Mouse (Mus musculus): ENCODE data around the gene Mipep.

Mipep gene

DNA sequence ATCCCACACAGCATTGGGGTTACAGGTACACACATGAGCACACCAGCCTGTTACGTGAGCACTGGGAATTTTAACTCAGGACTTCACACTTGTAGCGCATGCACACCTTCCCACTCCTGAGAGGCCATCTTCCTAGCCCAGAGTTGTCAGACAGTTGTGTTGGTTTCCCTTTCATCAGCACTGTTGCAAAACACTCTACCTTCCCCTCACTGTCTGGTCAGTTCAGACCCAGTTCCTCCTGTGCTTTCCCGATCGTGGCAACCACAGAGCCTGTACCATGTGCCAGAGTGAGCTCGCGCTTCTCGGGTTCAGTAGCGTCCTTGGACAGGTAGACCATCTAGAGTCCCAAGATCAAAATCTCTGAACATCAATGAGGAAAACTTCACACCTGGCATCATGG is 27.1 kb upstream of the Mipep start:
- DNase-seq (ENCODE audit: inconsistent ontology term), result no peak

- DNase-seq (ENCODE audit: inconsistent ontology term), result no peak
Observed at GRCm38 (mm10) chr14:60757722-60758121, 26.7 kb upstream of the Mipep start.

GRCm38 (mm10) chr14:60759097-60759496 is 25.3 kb upstream of the Mipep start:
- DNase-seq (ENCODE audit: inconsistent ontology term), result no peak

DNA sequence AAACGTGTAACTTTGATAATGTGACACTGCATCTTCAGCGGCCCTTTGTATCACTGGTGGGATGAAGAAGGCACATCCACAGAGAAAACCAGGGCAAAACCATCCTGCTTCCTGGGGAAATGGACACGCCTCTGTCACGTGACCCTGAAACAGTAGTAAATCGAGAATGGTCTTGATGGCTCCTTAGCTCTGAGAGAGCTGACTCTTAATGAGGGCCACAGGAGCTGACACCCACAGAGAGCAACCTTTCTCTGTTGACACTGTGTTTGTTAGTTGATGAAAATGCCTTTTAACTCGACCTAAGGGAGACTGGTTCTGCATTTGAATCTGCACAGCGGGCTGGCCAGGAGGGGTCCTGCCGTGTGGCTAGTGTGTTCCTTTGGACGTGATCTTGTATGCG is 22.6 kb upstream of the Mipep start:
- DNase-seq (ENCODE audit: inconsistent ontology term), result no peak

GRCm38 (mm10) chr14:60762754-60763153 is 21.6 kb upstream of the Mipep start:
- no peak for DNase-seq (ENCODE audit: inconsistent ontology term)

- DNase-seq (ENCODE audit: inconsistent ontology term), result no peak
Observed at GRCm38 (mm10) chr14:60763746-60764145, 20.6 kb upstream of the Mipep start.

DNA sequence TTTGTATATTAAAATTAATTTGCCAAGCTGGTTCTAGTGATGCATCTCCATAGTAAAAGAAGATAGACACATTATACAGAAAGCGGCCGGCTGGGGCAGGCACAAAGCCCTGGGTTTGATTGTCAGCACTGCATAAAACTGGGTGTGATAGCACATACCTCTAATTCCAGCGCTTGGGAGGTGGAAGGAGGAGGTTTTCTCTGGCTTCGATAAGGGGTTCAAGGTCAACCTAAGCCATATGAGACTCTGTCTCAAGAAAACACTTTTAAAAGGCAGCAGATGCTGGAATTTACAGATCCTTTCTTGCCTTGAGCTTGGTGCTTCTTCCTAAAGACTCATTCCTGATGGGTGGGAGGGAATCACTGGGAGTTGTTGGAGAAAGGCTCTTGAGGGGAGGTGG is 19.8 kb upstream of the Mipep start:
- DNase-seq (ENCODE audit: inconsistent ontology term), result no peak

DNA sequence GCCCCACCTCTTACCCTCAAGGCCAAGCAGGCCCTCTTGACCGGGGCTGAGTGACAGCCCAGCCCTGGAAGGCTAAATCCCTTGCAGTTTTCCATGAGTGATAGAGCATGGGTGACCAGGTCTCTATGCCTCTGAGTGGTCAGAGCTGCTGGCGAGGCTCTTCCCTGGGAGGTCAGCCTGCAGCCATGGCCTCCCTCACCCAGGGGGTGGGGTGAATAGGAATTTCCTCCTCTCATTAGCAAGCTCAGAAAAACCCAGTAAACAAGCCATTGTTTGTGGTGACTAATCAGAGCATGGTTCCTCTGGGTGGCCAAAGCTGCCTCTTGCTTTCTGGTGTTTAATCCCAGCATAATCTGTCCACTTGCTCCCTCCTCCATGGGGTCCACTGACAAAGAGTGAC is 19.3 kb upstream of the Mipep start:
- DNase-seq (ENCODE audit: inconsistent ontology term), result peak; percentile 91

DNA sequence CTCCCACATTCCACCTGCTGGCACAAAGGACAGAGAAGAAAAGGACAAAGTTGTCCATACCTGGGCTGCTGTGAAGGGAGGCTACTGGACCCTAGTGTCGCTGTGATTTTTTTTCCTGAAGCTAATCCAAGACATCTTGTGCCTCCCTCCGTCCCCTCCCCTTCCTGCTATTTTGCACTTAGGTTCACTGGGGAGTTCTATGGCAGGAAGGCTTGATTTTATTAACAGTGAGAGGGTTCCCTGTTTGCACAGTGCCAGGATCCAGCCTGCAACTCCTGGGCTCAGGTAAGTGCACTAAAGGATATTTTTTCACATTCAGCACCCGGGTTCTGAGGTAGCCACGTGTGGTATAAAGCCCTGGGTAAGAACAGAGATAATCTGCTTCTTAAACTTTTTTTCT is 16.5 kb upstream of the Mipep start, which contains the start of gene C1qtnf9:
C1qtnf9 (plus strand) TSS at position 251 of the 400 bp plus-strand sequence.
- no peak for DNase-seq (ENCODE audit: inconsistent ontology term)

GRCm38 (mm10) chr14:60769340-60769739 is 15.0 kb upstream of the Mipep start:
- DNase-seq (ENCODE audit: inconsistent ontology term), result no peak

- DNase-seq (ENCODE audit: inconsistent ontology term), result no peak
Observed at GRCm38 (mm10) chr14:60770594-60770993, 13.8 kb upstream of the Mipep start.

GRCm38 (mm10) chr14:60771057-60771456 is 13.3 kb upstream of the Mipep start:
- peak; percentile 73 for DNase-seq (ENCODE audit: inconsistent ontology term)

DNA sequence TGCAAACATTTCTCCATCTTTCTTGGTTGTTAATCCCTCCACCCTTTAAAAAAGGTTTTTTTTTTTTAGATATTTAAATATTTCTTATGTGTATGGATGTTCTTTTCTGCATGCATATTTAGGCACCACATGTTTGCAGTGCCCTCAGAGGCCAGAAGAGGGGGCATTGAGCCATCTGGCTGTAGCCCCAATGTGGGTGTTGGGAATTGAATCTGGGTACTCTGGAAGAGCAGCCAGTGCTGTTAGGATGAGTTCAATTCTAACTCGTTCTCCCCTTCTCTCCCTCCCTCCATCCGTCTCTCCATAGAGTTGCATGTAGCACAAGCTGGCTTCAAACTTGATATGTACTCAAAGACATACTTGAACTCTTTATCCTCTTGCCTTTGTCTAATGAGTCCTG is 10.9 kb upstream of the Mipep start:
- DNase-seq (ENCODE audit: inconsistent ontology term), result no peak

- DNase-seq (ENCODE audit: inconsistent ontology term), result no peak
Observed at GRCm38 (mm10) chr14:60776521-60776920, 7.9 kb upstream of the Mipep start.

- no peak for DNase-seq (ENCODE audit: inconsistent ontology term)
Observed at GRCm38 (mm10) chr14:60777485-60777919, 6.9 kb upstream of the Mipep start.

- DNase-seq (ENCODE audit: inconsistent ontology term), result no peak
Observed at GRCm38 (mm10) chr14:60779198-60779597, 5.2 kb upstream of the Mipep start.

- DNase-seq (ENCODE audit: inconsistent ontology term), result no peak
Observed at GRCm38 (mm10) chr14:60782121-60782656, 2.2 kb upstream of the Mipep start.

- no peak for DNase-seq (ENCODE audit: inconsistent ontology term)
Observed at GRCm38 (mm10) chr14:60783196-60783595, 1.2 kb upstream of the Mipep start.

GRCm38 (mm10) chr14:60790103-60790502 is 5.7 kb downstream of the Mipep start:
- no peak for DNase-seq (ENCODE audit: inconsistent ontology term)

- DNase-seq (ENCODE audit: inconsistent ontology term), result no peak
Observed at GRCm38 (mm10) chr14:60796600-60797322, 12.4 kb downstream of the Mipep start.

- no peak for DNase-seq (ENCODE audit: inconsistent ontology term)
Observed at GRCm38 (mm10) chr14:60797596-60797995, 13.2 kb downstream of the Mipep start.

DNA sequence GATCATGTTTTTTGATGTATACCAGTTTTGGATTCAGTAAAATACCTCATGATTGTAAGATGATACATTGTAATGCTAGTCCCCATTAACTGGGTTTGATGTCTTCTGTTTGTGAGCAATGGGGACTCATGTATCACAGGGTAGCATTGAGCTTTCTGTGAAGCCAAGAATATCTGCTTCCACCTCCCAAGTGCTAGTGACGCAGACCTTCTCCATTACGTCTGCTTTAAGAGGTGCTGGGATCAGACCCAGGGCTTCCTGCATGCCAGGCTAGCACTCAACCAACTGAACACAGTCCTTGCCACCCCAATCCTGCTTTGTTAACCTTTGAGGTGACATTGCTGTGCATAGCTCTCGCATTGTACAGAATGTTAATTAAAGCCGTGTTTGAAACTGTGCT is 14.3 kb downstream of the Mipep start:
- DNase-seq (ENCODE audit: inconsistent ontology term), result no peak

Measured in Muller cell, postnatal 12 days (primary cell).